Mouse (Mus musculus) lung, adult 2 months (tissue): ENCODE measurements around the gene Mrnip.

Experiments used
- CTCF ChIP-seq: fragments of 200-500 bp; IDR thresholded peaks from 2 replicates; pipeline ENCODE4 v1.5.1; 2011; ENCODE audit warnings: mild to moderate bottlenecking, low read length, control low read depth; ENCODE audit not compliant: insufficient read depth
- POLR2A ChIP-seq: fragments of 200-500 bp; IDR thresholded peaks from 2 replicates; pipeline ENCODE4 v1.6.1; 2011; ENCODE audit warnings: low read depth, mild to moderate bottlenecking, control low read depth, low read length, borderline replicate concordance; ENCODE audit errors: extremely low read depth

GRCm38 (mm10) chr11:50182702-50183101 lies 8.5 kb downstream of the Mrnip start:
- TF ChIP-seq CTCF (no peak), POLR2A (no peak)
